Mouse (Mus musculus) small intestine, adult 2 months (tissue): ENCODE data around the gene Cby3.

Experiments used
- CTCF ChIP-seq: fragments of 200-500 bp; IDR thresholded peaks from 2 replicates; pipeline ENCODE4 v1.5.1; 2012; ENCODE audit warnings: low read depth, mild to moderate bottlenecking, control low read depth, inconsistent platforms, low read length, moderate library complexity, mixed read lengths; ENCODE audit not compliant: insufficient replicate concordance, insufficient read length; ENCODE audit errors: extremely low read depth
- POLR2A ChIP-seq: fragments of 200-500 bp; IDR thresholded peaks from 2 replicates; pipeline ENCODE4 v1.6.1; 2012; ENCODE audit warnings: low read depth, mild to moderate bottlenecking, control low read depth, inconsistent platforms, low read length, moderate library complexity

GRCm38 (mm10) chr11:50336891-50337290, 17.4 kb upstream of the Cby3 start:
- TF ChIP-seq POLR2A (no peak), CTCF (no peak)
